Mouse (Mus musculus) cerebellum, adult 9-10 months (tissue): ENCODE measurements around the gene Sh3pxd2a.

Experiments used
- DNase-seq: peaks from one replicate; pipeline ENCODE4 v3.0.0; 2022

Sh3pxd2a gene

DNA sequence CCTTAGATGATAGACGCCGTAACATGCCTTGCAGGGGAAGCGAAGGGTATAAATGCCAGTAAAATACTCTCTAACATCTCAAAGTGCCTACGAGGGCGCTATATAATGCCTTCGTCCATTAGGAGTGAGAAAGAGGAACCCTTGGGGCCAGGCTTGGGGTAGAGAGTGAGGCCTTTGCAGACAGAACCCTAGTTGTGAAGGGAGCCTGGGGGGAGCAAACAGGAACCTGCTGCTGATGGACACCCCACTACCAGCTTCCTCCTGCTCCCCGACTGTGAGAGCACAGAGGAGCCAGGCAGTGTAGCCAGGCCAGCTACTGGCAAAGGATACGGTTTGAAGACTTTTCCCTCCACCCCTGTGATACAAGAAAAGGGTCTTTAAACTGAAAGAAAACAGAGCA is 200.6 kb downstream of the Sh3pxd2a start:
- DNase-seq = no peak

DNA sequence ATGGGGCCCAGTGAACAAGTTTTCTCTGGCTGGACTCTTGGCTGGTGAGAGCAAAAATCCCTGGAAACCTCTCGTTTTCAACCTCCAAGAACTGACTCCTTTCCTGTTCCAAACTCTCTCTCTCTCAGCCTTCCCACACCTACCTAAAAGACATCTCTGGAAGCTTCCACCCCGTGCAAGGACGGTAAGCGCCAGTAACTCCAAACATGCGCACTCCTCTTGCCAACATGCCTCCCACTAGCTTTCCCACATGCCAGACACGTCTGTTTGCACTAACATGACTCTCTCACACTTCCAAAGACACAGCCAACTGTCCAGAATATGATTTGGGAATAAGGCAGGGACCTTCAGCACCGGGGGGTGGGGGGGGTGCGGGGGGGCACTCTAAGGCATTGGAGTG is 203.0 kb downstream of the Sh3pxd2a start:
- no peak for DNase-seq

DNA sequence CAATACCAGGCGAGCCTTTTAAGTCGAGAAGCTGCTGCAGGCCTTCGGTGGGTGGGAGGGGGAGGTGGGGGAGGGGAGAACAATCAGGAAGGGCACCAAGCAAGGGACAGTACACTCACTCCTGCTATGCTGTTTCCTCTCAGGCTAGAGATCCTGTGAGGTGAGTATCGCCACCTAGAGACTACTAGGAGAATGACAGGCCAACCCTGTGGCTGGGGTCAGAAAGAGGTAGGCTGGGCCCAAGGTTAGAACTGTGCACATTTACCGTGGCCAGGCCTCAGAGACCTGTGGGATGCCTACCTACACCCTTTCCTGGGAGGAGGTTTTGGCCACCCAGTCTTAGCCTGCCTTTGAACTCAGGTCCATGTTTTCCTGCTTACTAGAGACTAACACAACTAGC is 204.6 kb downstream of the Sh3pxd2a start:
- DNase-seq = peak; percentile 79

DNA sequence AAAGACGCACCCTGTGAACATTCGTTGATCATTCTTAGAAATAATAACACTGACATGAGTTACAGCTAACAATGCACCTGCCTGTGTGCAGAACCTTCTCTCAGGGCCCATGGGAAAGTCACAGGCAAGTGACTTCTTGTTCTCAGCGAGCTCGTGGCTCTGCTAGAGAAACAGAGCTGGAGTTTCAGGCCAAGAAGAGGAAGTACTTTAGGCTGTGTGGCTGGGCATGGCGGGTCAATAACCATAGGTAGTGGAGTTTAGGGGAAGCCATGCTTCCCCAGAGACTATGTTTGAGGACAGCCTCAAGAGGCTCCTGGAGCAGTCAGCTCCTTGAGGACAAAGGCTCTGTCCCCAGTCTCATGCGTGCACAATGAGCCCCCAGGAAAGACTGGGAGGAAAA is 208.3 kb downstream of the Sh3pxd2a start:
- no peak for DNase-seq

DNA sequence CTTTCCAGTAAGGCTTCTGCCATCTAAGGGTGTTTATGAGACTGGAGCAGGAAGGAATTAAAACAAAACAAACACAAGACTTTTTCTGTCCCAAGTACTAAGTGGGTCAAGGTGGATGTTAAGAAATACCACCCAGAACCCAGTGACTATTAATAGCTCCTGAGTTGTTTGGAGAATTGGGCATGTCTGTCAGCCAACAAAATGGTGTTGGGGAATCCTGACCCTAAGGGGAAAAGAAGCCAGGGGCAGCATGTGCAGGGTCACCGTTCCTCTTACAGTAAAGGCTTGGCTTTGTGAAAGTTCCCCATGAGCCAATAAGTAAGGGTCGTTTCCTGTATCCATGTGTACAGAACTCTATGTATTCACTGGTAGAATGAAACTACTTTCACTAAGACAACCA is 209.2 kb downstream of the Sh3pxd2a start:
- DNase-seq = no peak

DNA sequence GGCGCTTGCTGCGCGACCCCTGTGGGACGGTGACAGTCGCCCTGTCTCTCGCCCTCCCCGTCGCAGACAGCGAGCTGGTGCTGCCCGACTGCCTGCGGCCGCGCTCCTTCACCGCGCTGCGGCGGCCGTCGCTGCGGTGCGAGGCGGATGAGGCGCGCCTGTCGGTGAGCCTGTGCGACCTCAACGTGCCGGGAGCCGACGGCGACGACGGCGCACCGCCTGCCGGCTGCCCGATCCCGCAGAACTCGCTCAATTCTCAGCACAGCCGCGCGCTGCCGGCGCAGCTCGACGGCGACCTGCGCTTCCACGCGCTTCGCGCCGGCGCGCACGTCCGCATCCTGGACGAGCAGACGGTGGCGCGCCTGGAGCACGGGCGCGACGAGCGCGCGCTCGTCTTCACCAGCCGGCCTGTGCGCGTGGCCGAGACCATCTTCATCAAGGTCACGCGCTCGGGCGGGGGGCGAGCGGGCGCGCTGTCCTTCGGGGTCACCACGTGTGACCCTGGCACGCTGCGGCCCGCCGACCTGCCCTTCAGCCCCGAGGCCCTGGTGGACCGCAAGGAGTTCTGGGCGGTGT is 211.1 kb downstream of the Sh3pxd2a start:
- no peak for DNase-seq

DNA sequence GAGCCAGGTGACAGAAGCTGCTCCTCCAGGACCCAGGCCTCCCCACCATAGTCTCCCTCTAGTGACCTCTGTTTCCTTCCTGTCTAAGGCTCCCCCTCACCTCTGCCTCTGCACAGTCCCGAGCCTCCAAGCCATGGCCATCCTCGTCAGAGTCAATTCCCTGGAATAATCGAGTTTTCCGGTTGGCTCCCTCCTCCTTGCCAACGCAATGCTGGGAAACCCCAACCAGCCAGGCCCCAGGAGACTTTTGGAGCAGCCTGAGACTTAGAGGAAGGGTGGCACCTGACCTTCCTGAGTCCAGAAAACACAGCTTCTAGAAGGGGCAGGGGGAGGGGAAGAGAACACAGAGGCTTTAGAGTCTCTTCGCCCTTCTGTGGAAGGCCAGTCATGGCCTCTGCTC is 213.3 kb downstream of the Sh3pxd2a start:
- DNase-seq = no peak

DNA sequence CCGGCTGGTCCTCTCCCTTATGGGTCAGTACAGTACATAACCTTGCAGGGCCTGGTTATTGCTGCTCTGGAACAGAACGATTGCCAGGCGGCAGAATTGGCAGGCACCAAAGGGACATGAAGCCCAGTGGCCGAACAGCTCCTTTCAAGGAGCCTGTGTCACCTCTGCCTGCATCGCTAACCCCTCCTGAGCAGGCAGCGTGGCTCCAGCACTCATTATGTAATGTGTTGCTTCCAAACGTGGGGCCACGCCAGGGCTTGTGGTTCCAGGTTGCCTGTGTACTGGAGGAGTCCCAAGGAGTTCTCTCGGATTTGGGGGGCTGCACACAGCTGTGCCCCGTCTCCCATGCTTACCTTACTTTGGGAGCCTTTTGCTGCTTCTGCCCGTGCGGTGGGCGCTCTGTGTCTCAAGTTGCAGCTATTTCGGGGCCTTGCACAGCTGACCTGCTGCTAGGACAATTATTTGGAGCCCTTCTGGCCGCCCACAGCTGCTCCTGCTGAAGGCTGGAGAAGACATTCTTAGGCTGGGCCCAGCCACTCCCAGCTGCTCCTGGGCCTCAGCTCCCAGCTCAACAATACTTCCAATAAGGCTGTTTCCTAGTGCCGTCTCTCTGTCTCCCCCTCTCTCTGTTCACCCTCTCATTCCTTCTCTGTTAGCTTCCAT is 215.2 kb downstream of the Sh3pxd2a start:
- DNase-seq = no peak

DNA sequence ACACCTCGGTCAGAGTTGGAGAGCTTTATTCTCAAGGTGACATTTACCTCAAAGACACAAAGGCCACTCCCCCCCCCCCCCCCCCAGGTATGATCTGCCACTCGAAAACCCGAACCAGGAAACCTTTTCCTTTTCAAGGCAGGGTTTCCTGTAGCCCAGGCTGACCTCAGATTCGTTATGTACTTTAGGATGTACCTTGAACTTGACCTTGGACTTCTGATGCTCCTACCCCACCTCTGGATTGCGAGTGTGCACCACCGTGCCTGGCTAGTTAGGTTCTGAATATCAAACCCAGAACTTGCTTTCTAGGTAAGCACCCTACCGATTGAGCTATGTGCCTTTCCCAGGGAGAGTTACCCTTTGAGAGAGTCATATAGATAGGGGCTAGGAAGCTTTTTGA is 215.9 kb downstream of the Sh3pxd2a start:
- DNase-seq = no peak

DNA sequence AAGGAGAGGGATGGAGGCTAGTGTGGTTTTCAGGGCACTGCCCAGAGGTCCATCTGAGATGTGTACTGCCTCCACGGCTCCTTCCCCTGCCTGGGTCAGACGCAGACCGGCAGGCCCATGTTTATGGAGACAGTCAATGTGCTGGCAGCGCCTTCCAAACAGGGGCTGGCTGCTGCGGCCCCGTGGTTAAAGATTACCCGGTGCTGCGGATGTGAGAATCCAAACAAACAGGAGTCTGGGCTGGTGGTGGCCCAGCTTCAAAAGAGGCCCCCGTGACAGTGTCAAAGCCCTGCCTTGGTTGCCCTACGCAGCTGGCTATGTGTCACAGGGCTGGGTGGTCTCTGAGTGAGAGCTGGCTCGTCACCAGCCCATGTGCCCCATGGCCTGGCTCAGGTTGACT is 216.4 kb downstream of the Sh3pxd2a start:
- DNase-seq = no peak

DNA sequence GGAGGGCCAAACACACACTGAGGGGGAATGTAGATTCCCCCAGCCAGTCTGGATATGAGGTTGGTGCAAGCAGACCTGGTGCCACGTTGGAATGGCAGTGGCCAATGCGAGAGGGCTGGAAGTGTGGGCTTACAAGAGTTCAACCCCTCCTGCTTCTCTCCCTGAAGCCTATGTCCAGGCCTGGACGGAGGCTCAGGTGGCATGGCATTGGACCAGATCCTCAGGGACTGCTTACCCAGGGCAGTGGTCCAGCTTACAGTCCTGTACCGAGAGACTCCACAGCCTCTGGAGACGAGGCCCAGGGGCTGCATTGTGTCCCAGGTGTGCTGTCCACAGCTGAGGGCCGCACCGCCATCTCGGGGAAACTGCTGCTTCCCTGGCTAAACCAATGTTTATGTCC is 218.7 kb downstream of the Sh3pxd2a start:
- DNase-seq = no peak

DNA sequence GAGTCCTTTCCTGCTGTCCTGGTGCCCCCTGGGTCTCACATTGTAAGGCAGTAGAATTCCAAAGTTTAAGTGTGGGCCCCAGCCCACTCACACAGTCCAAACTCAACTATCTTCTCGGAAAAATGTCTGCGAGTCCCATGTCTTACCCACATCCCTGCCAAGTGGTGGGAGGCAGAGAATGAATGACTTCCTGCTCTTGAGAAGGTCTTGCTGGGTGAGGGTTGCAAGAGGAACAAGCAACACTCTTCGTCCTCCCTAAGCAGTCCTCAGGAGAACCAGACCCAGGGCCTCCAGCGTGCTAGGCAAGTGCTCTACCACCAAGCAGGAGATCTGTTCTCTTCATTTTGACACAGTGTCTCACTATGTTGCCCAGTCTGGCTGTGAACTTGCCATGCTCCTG is 222.0 kb downstream of the Sh3pxd2a start:
- DNase-seq = no peak

DNA sequence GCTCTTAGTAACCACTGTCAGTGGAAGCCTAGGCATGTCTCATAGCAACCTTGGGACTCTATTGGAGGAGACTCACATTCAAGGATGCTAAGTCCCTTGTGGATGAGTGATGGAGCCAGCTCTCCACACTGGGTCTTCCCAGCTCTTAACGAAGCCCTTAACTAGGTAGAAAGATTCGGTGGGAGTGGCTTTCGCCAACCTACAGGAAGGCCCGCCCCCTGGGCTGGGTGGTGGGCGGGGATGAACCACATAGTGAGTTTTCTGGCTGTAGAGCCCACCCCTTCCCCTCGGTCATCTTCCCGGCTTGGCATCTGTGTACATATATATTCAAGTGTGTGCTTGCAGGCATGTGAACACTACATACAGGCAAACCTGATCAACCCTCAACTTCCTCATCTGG is 223.2 kb downstream of the Sh3pxd2a start:
- no peak for DNase-seq

DNA sequence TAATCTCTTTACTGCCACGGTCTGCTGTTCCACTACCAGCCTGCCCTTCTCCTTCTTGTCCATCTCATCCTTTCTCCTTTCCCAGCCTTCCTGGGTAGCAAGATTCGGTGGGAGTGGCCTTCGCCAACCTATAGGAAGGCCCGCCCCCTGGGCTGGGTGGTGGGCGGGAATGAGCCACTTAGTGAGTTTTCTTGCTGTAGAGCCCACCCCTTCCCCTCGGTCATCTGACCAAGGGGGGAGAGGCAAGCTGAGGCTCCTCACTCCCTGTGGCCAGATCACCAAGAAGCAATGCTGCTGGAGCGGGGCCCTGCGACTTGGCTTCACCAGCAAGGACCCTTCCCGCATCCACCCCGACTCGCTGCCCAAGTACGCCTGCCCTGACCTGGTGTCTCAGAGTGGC is 224.1 kb downstream of the Sh3pxd2a start:
- DNase-seq = no peak

DNA sequence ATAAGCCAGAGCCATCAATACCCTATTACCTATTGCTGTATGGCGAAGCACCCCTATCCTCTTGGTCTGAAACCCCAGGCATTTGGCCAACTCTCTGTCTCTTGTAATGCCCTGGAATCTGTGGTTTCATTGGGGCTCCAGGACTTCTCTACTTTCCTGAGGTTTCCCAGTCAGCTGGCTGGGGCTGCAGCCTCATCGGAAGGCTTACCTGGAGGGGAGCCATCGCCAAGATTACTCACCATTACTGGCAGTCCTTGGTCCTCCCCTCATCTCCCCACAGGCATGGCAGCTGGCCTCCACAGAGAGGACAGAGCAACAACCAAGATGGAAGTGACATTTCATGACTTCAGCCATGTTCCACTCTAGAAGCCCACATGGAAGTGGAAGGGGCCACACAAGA is 231.1 kb downstream of the Sh3pxd2a start:
- peak; percentile 67 for DNase-seq

DNA sequence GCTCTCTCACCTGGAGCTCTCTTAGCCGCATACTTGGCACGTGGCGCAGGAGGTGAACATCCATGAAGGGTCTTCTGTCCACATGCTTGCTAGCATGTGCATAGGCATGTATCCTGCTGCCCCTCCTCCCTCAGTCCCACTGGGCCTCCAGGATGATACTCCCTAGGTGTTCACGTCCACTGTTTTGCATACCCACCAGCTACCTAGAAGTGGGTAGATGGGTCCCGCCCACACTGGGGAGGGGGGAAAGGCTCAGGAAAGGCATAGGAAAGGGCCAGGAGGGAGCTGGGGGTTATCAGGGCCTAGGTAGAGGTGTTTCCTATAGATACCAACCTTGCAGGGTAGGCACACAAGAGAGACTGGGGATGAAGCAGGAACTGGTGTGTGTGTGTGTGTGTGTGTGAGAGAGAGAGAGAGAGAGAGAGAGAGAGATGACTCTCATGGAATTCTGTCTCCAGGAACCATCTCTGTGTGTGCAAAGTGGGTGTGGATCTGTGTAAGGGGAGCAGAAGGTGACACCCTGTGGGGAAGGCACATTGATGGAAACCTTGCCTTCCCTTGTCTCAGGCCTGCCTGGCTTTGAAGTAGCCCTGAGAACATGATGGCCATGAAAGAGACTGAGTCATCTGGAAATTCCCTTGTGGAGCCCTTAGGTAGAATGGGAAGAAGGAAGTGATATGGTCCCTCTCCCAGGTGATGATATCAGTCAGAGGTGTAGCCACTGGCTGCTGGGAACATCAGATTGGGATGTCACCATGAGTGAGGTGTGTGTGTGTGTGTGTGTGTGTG is 231.9 kb downstream of the Sh3pxd2a start:
- DNase-seq = peak; percentile 55

DNA sequence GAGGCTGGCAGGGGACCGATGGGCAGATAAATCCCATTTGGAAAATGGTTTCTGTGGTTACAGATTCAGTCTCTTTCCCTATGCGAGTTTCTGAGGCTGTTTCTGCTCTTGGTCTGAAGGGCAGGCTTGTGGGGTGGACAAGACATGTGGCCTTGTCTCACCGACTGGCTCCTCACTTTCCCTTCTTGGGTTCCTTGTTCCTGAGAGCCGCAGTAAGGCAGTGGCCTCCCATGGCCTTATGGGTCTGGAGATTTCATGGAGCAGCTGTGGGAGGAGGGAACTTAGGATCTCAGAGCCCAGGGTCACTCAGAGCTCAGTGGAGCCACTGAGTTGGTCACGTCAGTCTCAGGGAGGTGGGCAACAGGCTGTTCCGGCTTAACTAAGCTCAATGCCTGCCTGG is 232.8 kb downstream of the Sh3pxd2a start:
- DNase-seq = no peak

DNA sequence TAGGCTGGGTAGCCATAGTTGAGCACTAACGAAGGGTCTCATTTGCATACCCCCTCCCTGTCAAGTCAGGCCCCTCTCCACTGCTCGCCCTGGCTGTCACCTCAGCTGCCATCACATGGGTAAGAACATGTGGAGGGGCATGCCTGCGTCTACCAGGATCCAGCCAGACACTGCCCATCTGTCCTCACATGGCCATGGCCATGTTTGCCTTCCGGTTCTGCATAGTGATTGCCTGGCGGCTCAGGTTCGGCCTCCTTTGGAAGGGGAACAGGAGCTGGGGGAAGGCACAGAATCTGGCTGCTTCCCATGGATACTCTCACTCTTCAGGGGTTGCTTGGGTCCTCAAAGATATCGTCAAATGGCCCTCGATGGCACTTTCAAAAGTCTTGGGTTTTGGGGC is 233.5 kb downstream of the Sh3pxd2a start:
- peak; percentile 53 for DNase-seq

DNA sequence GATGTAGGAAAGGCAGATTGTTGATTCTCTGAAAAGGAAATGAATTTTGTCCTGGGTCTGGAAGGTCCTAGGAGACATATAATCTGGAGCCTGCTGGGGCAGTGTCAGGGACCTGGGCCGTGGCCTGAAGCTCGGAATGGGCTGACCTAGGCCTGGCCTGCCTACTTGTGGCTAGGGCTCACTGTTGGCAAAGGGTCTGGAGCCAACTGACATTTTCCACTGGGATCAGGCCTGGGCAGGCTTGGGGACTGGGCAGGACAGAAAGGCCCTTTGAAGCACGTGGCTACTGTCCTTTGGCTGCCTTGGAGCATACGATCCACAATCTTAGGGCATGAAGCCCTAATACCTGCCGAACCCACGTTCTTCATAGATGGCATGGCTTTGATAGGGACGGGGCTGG is 234.1 kb downstream of the Sh3pxd2a start:
- no peak for DNase-seq

DNA sequence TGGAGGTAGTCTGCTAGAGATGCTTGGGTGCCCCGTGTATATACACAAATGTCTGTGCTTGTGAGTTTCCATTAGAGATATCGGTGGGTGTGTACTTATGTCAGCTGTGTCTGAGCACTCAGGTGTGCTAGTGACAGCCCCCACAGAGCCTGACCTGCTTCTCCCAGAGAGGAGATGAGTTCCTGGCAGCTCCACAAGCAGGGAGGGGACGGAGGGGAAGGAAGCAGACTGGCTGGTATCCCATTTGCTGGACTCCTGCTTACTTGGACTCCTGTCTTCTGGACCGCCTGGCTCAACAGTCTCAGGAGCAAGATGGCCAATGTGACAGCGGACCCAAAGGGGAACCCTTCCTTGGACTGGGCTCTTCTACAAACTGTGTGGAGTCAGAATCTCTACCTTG is 234.7 kb downstream of the Sh3pxd2a start:
- peak; percentile 93 for DNase-seq

DNA sequence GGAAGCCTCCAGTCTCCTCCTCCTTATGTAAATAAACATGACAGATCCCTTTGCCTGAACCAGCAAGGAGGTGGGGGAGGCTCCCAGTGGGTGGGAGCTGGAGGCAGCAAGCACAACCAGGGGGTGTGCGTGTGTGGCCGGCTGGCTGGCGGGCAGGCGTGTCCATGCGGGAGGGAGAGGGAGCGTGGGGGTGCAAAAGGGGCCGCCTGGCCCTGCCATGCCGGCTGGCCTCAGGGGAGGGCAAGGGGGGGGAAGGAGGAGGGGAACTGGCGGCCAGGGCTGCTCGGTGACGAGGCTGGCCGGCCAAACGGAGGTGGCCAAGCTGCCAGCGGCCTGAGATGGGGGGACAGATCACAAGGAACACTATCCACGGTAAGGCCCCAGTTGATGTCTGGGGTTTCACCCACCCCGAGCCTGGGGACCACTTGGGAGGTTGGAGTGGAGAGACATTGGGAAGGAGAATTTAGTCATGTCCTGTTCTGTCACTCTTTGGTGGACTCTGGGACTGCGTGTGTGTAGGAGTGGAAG is 235.4 kb downstream of the Sh3pxd2a start:
- peak; percentile 86 for DNase-seq

DNA sequence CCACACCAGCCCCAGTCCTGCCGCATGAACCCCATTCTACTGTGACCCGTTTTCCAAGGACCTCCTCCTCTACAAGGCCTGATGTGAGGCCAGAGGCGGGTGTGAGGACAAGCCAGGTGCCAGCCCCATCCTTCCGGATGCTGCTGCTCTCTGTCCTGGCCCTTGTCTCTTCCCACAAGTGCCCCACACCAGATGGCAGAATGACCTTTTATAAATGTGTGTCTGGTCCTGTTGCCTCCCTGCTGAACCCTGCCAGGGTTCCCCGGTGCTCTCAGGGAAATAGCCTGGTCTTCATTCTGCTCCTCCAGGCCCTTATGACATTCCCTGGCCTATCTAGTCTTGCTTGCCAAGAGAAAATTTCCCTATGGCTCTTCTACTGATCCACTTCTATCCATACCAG is 238.4 kb downstream of the Sh3pxd2a start:
- DNase-seq = peak; percentile 81

DNA sequence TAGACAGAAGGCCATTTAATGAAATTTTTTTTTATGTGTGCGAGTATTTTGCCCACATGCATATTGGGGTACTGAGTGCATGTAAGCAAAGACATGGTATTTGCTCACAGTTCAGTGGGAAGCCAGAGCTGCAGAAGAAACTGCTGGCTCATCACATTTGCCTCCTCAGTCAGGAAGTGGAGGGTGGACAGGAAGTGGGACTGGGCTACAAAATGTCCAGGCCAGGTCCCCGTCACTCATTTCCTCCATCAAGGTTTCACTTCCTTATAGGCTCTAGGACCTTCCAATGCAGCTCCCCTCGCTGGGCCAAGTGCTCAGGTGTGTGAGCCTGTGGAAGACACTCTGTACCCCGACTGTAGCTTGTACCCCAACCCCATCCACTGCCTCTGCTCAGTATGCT is 239.5 kb downstream of the Sh3pxd2a start:
- no peak for DNase-seq
